Mouse (Mus musculus) kidney, adult 9 months (tissue): Measurements from ENCODE around the gene Ccr7.

Source experiments
- DNase-seq: peaks from one replicate; pipeline ENCODE4 v3.0.0; 2022

Gene Ccr7

DNA sequence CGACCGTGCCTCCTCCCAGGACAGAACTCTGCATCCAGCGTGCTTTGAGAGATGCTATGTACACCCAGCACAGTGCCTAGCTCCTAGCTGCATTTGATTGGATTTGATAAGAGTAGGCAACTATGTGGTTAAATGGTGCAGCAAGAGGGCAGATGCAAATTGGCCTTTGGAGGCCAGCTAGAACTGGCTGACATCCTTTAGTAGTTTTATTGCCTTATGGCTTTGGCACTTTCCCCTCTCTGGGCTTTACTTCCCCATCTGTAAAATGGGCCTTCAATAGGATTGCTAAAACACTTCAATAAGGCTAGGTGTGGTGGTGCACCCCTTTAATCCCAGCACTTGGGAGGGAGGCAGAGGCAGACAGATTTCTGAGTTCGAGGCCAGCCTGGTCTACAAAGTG is 17.9 kb downstream of the Ccr7 start:
- no peak for DNase-seq

DNA sequence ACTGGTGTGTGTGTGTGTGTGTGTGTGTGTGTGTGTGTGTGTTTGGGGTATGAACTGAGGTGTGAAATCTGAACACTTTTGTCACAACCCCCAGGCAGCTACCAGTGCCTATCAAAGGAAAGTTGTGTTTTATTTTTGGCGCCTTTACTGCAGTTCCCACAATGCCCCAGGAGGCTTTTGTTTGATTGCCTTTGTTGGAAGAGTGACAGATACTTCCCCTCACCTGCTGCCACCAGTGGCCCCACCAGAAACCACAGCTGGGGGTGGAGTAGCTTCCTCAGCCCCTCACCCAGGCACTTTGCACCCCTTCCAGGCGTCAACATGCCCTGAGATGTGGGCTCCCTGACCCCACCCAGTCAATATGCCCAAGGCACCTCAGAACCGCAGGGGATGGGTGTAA is 18.5 kb downstream of the Ccr7 start:
- DNase-seq = no peak

DNA sequence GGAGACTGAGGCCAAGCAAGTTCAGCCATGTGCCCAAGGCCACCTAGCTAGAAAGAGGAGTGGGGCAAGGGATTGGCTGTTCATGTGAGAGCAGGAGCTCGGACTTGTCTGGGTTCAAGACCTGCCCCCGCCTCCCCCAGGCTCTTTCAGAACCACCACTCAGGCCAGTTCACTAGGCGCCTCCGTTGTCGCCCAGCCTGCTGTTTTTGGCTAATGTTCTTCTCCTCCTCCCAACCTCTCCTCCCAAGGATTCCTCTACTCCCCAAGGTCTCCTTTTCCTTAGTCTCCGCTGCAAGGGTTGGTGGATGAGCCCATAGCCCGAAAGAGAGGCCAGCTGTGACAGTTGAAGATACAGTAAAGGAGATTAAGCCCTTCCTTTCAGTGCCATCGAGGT is 19.8 kb downstream of the Ccr7 start:
- no peak for DNase-seq

DNA sequence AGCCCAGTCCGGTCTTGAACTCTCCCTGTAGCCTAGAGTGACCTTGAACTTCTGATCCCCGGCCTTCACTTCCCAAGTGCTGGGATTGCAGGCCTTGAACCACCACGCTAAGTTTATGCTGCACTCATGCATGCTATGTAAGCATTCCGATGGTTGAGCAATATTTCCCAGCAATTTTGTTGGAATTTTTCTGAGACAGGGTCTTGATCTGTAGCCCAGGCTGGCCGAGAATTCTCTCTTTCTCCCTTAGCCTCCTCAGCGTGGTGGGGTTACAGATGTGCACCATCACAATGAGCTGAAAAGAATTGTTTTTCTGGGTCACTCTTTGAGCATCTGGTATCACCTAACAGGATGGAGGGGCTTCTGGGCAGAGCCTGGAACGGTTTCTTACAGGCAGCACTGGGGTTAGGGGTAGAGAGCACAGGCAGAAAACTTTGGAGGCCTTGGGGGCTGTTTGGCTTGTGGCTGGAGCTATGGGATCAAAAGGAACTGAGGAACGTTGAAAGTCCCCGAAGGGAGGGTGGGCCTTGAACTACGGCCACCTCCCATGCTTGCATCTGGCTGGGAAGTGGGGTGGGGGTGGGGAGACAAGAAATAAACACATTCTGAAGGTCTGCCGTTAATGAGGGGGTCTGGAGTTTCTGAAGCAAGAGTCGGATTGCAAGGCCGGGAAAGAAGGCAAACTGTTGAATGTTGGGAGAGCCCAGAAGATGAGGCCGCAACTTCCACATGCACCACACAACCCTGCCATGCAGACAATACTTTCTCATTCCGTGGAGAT is 20.4 kb downstream of the Ccr7 start:
- no peak for DNase-seq

DNA sequence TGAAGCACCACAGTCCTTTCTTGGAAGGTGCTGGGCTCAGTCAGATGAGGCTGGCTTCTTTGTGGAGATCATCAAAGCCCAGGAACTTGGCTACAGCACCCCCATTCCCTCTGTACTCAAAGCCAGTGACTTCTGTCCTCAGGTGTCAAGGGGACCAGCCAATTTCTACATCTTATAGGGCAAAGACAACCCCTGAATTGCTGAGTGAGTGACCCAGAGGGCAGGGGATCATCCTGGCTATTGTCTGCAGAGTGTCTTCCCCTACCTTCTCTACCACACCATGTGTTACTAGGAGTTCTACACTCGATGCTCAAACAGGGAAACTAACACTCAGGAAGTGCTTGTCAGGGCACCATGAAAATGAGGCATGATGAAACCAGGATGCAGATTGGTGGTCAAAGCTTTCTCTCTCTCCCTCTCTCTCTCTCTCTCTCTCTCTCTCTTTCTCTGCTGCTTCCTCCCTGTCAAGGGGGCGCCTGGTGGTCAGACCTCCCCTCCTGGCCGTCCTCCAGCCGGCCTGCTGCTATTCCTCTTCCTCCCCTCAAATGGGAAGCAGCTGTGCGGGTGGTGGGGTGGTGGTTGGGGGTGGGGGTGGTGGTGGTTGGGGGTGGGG is 21.5 kb downstream of the Ccr7 start:
- DNase-seq = no peak

DNA sequence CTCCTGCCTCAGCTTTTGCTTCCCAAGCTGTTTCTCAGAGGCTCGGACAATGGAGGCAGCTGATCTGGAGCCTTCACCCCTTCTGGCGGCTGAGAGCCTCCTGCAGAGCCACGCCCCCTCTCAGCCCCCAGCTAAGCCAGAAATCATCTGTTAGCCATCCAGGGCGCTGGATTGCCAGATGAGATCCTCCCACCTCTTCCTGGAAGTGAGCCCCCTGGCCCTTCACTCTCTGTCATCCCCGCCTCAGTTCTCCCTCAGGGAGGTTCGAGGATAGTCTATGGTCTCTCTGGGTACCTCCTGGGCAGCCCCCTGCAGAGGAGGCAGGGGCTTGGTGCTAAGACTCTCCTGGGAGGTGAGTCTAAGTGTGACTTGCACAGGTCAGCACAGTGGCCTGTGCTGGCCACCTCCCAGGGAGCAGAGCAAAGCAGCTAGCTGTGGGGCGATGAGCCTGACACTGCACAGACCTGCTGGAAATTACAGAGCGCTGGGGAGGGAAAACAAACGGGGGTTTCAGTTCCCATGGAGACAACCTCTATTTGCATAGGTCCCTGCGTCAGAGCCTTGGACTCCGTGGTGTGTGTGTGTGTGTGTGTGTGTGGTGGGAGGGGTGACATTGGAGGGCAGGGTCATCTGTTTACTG is 22.7 kb downstream of the Ccr7 start:
- DNase-seq = no peak

DNA sequence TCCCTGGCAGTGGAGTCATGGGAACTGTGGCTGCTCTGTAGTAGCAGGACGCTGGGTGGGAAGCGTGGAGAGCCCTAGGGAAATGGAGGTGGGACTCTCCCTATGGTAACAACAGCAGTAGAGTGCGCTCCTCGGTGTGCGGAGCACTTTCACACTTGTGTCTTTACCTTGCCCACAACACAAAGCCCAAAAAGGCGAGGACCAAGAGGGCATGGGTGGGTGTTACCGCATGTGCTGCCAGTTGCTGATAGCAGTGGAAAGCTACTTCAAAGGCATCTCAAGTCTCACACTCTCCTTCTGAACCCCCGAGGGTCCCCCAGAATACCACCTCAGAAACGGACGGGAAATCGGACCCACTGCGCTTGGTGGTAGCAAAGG is 23.4 kb downstream of the Ccr7 start:
- DNase-seq = no peak

DNA sequence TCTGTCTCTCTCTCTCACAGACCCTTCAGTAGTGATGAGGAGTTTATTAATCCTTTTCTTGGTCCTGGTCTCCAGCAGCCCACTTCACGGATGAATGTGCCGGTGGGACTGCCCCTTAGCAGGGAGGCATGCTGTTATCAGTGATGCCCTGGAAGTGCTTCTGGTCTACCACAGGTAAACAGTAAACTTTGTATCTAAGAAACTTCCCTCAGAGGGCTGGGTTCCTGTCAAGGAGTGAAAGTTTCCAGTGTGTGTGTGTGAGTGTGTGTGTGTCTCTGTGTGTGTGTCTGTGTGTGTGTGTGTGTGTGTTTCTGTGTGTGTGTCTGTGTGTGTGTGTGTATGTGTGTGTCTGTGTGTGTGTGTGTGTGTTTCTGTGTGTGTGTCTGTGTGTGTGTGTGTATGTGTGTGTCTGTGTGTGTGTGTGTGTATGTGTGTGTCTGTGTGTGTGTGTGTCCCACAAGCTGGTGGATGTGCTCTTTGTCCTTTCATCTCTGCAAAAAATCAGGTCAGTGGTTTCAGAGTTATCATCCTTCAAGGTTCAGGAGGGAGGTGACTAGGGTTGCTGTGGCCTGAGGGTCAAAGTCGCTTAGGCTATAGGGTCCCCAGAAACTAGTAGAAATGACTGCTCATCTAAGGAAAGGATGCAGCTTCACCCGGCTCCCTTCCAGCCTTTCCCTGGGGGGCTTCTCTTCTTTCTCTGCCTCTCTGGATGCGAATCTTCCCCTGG is 24.0 kb downstream of the Ccr7 start:
- DNase-seq = no peak

DNA sequence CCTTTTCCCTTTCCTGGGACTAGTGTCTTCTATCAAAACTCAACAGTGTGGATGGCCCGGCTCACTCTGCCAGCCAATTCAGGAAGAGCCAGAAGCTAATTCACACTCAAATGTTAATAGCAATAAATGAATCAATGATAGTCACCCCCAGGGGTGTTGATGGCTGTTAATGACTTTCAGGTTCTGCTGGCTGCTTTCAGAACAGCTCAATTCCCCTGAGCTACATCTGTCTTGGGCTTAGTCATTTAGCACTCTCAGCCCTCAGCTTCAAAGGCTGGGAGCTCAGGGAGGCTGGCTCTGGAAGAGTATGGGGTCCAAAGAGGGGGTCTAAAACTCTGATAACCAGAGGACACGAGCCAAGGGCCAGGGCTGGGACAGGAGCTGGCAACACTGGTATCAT is 25.6 kb downstream of the Ccr7 start:
- no peak for DNase-seq

DNA sequence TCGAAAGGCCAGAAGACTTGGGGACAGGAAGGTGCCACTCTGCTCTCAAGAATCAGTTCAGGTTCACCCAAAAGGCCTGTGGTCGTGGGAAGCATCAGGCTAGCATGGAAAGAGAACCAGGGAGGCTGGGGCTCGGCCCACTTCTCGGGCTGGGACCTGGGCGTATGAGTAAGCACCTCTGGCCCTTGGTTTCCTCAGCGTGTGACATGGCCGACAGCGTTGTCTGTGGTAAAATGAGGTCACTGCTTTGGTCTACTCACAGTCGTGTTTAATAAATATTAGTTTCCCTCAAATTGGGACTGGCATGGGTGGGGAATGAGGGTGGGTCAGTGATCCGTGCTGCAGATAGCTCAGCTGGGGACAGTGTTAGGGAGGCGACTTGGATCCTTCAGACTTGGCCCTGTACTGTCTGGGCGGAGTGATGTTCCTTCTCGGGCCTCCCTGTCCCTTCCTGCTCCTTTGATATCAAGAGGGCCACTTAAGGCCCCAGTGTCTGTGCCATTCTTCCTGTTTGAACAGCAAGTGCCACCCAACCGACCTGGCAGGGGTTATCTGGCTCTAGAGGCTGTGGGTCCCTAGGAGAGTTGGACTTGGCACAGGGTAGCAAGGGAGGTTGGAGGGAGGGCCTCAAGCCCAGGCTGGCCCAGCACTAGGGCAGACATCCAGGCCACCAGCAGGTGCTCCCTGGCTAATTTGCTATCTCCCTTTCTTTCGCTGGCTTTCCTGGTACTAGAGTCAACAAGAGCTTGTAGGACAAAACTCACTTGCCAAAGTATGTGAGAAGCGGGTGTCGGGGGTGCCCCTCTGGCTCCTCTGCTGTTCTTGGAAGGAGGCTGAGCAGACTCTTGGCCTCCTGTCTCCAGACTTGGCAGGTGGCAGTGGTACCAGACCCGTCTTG is 26.8 kb downstream of the Ccr7 start:
- no peak for DNase-seq

DNA sequence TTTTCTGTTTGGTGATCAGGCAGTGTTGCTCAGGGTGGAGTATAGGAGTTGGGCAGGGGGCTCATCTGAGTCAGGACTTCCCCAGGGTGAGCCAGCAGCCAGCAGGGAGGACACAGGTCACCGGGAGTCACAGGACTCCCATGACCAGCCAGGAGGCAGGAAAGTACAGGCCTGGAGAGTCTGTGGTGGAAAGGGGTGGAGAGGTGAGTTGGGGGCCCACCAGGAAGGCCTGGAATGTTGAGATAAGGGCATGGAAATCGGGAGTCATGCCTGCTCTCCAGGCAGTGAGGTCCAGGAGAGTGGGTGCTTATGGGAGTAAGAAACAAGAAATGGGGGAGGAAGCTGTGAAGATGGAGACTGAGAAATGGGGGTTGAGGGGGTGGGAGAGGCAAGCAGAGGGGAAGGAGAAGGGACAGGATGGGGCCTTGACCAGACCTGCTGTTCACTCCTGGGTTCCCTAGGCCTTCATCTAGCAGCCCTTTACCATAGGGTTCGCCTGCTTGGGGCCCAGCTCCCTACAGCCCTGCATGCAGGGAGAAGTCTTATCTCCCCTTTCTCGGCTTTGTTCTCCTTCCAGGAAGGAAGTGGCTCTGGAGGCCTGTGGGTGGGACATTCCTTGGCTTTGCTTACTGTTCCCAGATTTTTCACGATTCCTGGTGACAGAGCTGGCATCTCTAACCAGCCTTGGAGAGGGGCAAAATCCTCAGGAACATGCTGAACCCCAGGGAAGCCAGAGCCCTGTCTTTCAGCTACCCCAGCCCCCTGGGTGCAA is 28.2 kb downstream of the Ccr7 start:
- DNase-seq = peak; percentile 29

DNA sequence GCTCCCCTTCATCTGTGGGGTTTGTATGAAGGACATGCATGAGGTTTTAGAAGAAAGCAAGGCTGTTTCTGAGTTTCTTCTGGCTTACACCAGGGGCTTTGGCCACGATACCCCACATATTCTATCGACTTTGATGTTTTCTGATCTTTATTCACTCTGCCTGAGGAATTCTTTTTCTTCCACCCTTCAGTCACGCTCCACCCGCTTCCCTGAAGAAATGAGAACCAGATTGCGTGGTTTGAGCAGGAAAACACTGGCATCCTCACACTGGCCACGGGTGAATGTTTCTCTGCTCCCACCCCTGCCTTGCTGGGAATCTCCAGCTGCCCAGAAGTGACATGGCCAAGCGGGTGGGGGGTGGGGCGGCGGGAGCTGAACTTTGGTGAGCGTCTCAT is 30.2 kb downstream of the Ccr7 start:
- no peak for DNase-seq

DNA sequence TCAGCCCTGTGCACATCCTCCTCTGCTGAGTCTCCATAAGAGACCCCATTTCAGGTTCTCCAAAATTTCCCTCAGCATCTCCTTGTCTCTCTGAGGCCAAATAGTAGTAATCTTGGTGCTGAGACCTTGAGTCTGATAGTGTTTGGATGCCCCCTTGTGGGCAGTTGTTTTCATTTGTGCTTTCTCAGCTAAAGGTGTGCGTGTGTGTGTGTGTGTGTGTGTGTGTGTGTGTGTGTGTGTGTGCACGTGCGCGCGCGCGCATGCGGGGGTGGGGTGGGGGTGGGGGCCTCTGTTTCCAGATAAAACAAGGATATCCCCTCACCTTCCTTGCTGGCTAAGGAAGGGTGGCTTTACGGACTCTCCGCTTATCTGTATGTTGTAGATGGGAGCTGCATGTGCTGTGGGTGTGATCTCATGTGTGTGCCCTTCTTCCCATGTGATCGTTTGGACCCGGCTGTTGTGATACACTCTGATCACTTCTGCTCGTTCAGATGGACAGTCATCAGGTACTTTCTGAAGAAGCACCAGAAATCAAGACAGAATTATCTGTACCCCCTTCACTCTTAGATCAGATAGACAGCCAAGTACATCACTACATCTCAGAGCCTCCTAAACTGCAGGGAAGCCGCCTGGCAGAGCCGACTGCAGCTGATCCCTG is 30.8 kb downstream of the Ccr7 start:
- peak; percentile 79 for DNase-seq

DNA sequence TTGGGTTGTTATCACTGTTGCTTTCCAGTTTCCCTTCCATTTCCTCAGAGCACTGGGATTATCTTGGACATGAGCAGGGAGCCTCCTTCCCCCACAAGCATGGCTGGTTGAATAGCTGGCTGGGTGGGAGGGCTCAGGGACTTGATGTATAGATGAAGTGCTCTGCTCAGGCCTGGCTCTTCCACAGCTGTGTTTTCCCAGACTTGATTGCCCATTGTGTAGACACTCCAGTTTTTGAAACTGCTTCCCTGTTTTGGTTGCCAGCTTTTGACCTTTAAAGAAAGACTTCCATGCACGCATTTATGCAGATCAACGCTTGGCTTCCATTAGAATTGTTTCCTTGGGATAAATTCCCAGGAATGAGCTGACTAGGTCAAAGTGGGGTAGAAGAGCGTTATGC is 32.2 kb downstream of the Ccr7 start:
- no peak for DNase-seq

DNA sequence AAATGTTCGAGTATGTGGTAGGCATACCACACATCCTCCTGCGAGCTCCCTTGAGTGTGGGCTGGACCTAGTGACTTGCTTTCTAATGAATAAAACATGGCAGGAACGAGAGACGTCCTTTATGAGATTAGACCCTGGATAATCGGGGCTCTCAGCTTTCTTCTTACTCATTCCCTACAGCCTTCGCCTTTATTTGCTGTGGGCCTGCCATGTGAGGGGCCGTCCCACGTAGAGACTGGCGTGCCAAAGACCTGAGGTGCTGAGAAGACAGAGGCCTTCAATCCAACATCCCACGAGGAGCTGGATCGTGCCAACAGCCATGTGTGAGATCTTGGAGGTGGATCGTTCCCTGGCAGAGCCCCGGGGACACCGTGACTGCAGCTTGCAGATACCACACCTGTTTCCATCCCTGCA is 33.7 kb downstream of the Ccr7 start:
- DNase-seq = no peak

DNA sequence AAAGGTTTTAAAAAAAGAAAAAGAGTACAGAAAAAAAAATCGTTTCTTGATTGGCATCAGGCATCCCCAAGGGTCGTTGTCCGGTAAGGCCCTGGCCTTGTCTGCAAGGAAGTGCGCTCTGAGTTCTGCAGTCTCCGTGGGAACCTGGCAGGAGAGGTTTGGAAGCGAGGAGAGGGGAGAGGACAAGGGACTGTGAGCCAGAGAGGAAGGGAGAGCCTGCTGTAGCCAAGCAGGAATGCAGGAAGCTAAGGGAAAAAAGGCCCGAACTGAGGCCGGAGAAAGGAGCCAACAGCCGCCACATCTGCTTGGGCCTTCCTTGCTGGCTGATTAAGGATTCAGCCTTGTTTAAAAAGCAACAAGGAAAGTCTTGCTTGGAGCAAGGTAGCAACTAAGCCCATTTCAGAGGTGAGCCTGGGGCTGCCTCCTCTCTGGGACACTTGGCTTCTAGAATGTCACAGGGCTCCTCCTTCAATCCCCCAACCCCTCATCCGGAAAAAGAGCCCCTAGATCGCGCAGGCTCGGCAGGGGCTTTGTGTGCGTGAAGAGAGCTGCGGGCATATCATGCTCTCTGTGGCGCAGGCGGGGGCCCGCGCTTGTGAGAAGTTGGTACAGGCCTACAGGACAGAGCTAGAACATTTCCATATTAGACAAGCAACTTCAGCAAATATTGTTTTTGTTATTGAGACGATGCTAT is 34.2 kb downstream of the Ccr7 start:
- DNase-seq = no peak

DNA sequence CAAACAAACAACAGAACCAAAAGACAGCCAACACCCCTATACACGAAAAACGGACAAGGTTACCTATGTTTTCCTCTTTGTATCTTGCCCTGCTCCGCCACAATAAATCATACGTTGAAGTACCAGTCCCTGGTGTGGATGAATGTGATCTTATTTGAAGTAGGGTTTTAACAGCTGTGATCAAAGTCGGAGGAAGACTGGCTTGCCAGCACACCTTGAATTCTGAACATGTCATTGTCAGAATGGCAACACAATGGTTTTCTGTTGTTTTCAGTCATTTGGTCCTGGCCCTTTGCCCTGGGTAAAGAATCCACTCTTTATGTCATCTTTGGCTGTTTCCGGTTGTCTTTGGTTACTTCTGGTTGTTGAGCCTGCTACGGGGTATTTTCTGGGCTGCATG is 35.9 kb downstream of the Ccr7 start:
- DNase-seq = no peak

DNA sequence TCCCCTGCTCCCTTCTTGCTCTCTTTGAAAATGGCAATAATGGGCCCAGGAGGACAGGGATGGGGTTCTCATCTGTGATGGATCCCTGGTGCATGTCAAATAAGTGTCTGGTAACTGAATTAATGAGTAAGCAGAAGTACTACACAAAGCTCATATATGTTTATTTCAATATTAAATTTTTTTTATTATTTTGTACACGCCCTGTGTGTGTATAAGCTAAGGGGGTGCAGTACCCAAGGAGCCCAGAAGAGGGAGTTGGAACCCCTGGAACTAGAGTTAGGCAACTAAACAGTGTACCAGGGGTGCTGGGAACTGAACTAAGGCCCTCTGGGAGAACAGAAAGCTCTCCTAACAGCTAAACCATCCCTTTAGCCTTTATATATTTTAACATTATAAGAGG is 36.5 kb downstream of the Ccr7 start:
- DNase-seq = no peak

DNA sequence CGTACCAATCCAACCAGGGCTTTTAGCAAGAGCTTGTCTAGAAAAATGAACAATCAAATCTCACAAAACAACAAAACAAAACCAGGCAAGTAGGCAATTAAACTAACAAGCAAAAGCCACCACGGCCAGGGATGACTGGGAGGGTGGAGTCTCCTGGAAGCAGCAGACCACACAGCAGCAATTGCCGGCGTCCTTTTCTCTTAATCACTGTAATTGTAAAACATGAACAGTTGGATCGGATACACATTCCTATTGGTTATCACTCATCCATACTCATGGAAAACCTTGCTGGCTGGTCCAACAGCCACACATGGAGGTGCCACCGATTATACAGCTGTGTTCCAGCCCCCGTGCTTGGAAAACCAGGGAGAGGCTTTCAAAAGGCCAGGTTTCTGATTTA is 37.0 kb downstream of the Ccr7 start:
- DNase-seq = no peak

DNA sequence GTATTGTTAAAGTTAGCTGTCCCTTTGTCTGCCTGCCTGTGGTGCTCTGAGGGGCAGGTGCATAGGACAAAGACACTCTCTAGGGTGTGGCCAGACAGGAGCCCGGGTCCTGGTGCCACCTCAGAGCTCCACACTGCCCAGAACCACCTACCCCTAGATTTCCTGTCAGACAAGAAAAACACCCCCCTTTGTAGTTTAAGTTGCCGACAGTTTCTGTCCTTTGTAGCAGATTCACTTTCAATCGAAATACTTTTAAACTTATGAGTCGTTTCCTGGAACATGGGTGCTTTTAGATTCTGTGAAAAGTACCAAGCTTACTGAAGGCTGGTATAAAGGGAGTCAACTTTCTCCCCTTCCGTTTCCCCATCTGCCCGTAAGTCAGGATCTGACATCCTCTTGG is 38.9 kb downstream of the Ccr7 start:
- DNase-seq = no peak

DNA sequence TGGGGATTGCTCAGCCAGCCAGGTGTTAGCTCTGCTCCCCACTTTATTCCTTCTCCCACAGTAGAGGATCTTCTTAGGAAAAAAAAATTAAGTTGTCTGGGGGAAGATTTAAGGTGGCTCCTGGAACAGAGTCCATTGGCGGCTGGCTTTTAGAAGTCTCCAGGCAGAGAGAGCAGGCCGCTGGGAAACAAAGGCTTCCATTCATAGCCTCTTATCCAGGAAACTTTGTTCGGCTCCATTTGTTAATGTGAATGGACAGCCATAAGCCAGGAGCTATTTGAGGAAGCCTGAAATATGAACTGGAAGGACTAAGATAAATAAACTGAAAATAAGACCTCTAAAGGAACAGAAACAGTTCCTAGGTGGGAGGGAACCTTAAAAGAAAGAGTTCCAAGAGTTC is 41.8 kb downstream of the Ccr7 start:
- DNase-seq = no peak
